Mouse (Mus musculus) adrenal gland, postnatal 10 days (tissue): Measurements from ENCODE around the gene Cryl1. TPM values are rescaled to one million over a fixed set of nuclear protein-coding genes. Genes with fewer than 3 reads are reported as not detected.

Experiments used
- DNase-seq: peaks from one replicate; pipeline ENCODE4 v3.0.0; 2021; ENCODE audit warnings: mixed read lengths
- long read RNA-seq, 2 experiments: library from polyadenylated mRNA; stranded (forward); transcript quantifications; one replicate each; pipeline ENCODE4 v2.0.0; 2021
- total RNA-seq, 2 experiments: library from RNA; stranded (reverse); gene quantifications; 2 replicates each; pipeline ENCODE4 v1.2.3; 2021

Cryl1 gene
- 10 to 100 TPM; 18.7 to 19.6 TPM for total RNA-seq
- long read RNA-seq, experiment 1, transcript Cryl1-201 (8 exons, 1,497 nt) = major isoform, 20 of 25 reads
- long read RNA-seq, experiment 1, partial matches to known transcripts = 4 of 25 reads
- long read RNA-seq, experiment 1, other reads (novel, unspliced or antisense) = 1 of 25 reads
- long read RNA-seq, experiment 2, transcript Cryl1-201 (8 exons, 1,497 nt) = major isoform, 26 of 29 reads
- long read RNA-seq, experiment 2, partial matches to known transcripts = 1 of 29 reads
- long read RNA-seq, experiment 2, other reads (novel, unspliced or antisense) = 2 of 29 reads

DNA sequence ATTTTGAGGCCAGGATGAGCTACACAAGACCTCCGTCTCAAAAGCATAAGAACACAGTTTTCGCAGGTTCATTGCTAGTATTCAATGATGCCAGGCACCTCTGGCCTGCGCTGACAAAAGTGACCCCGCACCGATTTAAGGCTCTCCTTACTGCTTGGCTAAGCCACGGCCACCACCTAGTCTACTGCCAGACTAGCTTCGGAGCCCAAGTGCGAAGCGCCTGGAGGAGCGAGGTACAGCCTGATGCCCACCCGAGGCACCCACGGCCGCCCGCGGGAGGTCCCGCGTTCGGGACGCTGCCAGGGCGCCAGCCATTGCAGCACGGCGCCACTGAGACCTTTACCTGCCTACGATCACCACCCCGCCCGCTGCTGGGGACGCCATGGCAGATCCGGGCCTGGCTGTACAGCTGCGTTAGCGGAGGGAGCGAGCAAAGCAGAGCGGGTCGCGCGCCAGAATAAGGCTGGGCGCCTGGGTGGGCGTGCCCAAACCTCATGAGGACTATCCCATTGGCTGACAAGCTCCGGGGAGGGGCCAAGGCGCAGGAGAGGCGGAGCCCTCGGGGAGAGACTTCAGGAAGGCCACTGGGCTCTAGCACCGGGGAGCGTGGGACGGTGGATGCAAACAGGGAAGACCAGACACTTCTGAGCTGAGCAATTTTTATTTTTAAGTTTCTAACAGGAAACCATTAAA is at the start of gene Cryl1:
Cryl1 (minus strand) TSS at position 465 of the 693 bp plus-strand sequence.
- DNase-seq = peak; percentile 98

DNA sequence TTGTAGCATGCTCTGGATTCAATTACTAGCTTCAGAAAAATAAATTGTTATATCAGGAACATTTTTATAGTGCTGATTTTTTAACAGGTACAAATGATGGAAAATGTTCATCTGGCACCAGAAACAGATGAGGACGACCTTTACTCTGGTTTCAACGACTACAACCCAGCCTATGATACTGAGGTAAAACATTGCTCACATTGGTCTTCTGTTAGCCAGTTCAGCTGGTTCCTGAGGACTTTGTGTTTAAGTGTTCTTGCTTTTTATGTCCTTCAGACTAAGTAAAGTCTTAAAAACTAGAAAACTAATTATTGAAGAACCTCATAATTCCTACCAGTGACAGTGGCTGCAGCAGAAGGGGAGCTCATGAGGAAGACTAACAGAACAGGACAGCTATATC is 32.1 kb upstream of the Cryl1 start:
- DNase-seq = no peak

DNA sequence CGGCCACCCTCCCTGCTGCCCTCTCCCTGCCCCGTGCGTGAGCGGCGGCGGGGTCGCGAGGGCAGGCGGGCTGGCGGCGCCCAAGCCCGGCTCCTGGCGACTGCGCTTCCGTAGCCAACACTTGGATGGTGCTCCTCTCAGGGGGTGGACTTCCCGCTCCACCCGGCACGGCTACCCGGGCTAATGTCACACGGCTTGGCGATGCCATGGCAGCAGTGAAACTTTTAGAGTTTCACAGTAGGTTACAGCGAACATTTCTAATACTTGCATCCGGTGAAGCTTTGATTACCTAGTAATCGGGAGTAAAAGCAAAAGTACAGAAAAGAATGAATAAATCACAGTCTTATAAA is 25.9 kb upstream of the Cryl1 start:
- DNase-seq = no peak

DNA sequence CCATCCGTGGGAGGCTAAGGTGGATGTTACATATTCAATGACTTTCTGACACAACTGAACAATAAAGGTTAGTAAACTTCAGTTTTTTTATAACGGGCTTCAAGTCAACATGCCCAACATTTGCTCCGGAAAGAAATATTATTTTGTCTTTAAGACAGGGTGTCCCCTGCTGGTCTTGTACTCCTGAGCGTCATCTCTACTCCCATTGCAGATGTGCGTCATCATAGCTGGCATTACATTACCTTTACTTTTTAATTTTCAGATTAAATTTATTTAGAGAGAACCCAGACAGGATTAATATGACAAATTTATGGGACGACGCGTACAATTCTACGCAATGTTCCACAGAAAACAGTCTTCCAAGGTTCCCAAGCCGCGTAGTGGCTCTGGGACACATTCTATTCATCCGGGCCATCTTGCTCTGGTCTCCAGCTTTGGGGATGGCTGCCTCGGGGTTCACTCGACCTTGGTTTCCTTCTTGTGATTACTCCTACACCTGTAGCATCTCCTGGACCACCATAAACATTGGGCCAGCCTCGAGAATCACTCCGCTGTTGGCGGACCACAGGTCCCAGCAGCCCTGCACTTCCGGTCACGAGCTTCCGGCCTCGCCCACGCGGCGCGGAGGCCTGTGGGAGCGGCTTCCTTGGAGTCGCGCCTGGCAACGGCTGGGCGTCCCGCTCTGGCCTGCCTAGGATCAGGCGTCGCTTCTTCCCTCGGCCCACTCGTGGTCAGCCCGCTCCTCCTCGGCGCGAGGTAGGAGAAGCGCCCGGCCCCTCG is 25.3 kb upstream of the Cryl1 start, which contains the start of gene Ift88:
Ift88 (plus strand) TSS at position 631 of the 780 bp plus-strand sequence.
- peak; percentile 96 for DNase-seq

DNA sequence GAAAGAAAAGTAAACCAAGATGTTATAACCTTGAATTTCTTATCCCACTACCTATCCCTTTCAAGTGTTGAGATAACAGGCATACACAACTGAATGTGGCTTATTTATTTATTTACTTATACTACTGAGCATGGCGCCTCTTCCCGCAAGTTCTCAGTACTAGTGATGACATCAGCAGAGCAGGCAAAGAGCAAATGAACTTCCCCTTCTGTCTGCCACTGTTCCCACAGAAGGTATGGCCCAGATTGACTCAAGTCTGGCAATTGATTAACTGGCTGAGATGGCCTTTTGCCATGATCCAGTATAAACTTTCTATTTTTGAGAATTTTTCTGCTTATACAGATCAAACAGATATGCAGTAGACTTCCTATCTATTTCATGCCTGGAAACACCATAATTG is 18.9 kb upstream of the Cryl1 start:
- DNase-seq = no peak

DNA sequence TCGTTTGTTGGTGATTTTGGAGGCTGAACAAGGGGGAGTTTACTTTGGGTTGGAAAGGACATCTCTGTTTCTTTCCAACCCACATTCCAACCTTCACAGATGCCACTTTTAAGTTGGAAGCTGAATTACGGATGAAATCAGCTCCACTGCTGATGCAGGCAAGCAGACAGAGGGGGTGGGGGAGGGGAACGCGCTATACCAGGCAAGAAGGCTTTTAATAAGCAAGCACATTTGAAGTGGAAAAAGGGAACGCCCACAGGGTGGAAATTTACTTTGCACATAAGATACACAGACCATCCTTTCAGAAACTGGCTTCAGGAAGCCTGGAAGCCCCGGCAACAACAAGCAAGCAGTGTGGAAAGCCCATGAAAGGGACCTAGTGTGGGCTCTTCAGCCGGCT is 13.8 kb upstream of the Cryl1 start:
- no peak for DNase-seq

DNA sequence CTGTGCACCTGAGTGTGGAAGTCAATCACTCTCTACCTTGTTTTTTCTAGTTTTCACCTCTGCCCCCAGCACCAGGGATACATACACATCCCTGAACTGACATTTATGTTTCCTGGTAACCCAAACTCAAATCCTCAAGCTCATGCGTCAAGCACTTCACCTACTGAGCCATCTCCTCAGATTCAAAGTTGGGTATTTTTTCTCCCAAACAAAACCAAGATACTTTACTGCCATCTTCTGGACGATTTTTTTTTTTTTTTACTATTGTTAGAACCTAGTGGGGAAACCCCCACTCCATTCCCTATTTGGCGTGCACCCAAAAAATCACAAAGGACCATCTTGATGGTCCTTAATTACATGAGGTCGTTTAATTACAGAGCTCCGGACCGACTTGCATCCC is 10.8 kb upstream of the Cryl1 start:
- DNase-seq = no peak

DNA sequence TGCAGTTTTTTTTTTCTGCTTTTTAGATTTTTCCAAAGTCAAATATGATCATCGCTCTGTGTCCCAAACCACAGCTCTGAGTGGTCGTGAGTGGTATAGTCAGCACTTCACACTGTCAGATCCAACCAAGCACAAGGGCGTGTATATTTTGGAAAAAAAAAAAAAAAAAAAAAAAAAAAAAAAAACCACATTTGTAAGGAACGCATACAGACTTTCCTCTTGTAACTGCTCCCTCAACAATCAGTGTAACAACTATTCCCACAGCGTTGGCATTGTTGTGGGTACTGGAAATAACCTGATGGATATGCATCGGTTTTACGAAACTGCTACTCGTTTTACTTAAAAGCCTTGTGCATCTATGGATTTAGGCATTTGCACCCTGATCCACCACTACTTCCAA is 9.8 kb upstream of the Cryl1 start:
- no peak for DNase-seq

DNA sequence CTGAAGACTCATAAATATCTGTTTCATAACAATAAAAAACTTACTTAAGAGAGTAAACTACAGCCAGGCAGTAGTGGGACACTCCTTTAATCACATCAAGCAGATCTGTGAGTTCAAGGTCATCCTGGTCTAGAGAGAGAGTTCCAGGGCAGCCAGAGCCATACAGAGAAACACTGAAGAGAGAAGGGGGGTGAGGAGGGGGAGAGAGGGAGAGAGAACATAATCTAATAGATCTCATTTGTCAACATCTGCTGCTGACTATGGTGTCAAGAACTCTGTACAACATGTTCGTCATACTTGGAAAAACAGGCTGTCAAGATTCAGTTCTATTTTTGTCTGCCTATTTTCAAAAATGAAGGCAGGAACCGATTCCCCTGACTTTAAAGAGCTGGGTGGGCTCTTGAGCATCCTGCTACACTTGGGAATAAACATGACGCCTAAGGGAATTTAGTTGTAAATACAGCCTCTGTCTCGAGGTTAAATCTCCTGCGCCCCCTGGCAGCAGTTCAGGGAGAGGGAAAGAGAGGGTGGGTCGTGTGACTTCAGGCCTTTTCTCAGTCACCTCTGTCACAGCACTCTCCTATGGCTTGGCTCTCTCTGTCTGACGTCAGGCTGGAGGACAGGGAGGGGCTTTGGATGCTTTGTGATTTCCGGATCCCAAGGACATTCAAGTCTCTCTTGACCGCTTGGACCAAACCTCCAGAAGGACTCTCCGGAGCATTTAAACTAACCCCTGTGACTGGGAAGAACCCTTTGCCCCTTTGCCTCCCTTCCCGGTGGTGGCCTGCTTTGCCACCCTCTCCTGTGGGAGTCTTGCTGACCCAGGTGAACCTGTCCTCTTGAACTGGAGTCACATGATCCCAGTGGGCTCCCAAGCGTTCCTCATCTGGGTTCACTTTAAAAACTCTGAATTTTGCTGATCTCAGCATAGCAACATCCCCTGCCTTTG is 9.0 kb upstream of the Cryl1 start:
- peak; percentile 54 for DNase-seq

DNA sequence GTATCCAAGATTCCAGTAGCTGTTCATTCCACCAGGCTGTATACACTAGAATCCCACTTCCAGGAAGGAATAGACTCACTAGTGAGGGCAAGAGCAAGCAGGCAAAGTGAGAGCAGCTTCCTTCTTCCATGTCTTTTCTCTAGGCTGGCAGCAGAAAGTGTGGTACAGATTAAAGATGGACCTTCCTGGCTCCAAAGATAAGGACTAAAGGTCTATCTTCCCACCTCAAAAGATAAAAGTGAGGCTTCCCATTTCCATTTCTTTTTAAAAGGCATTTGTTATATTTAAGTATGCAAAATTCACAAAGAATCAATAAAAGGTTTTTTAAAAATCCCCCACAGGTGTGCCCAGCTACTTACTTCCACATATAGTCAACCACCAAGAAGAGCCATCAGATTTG is 4.5 kb upstream of the Cryl1 start:
- no peak for DNase-seq

DNA sequence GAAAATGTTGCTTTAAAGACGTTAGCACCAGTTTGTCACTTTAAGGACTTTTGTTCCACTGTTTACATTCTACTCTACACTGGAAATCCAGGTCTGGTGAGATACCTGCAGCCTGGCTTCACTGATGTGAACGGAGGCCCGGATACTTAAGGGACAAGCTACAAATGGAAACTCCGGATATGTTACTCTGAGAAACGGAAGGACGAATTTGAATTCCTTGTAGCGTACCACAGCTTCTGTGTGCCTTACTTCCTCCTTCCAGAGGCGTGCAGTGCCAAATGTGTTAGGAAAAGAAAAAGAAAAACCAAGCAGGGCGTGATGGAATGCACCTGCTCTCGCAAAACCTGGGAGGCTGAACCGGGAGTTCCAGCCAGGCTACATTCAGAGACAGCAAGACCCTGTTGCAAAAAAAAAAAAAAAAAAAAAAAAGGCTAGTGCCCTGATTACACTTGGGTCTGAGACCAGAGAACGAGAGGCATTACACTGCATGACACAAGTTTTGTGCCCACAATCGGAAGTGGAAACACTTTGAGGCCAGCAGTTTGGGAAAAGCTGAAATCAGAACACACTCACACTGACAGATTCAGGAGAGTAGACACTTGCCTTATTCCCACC is 591 bp upstream of the Cryl1 start:
- DNase-seq = peak; percentile 24

DNA sequence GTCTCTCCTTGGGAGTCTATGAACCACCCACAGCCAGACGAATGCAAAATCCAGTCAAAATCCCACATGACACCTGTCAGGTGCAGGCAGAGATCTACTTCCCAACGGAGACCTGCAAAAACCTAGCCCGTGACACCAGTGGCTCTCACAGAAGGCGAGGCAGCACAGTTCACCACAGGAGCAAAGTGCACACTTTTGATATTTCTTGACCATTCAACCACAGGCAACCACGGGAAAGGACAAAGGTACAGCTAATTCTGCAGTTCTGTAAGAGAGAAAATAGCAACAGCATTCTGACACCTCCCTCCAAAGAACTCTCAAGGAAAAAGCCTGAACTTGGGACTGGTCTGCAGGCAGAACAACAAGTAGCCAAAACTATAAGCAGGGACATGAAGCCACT is 1.1 kb downstream of the Cryl1 start:
- no peak for DNase-seq

DNA sequence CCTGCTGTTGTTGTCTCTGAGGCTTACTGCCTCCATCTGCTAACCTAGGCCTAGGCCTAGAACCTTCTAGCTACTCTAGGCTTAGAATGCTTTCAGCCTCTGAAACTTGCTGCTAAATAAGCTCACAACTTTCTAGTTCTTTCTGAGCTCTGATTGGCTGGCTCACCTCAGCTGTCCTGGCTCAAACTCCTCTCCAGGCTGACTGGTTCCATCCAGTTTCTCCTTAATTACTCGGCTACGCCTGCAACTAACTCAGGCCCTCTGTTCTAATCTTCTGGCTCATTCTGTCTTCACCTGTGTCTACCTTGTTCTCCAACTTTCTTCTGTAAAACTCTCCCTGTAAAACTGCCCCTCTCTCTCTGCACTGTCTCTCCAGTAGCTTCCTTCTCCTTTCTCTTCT is 2.9 kb downstream of the Cryl1 start:
- no peak for DNase-seq

DNA sequence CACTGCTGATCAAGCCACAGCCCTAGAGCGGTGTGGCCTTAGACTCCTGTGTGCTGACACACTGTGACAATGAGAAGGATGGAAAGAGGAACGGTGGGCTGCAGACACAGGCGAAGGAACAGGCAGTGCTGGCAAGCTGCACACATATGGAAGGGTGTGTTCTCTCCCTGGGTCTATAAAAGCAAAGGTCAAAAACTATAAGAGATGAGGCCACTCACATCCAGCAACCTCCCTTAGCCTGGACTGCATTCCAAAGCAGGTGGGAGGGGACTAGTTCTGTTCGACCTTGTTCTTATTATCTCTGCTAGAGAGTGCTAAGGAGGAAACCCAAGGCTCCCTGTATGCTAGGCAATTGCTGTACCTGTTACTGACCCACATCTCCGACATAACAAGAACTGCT is 6.1 kb downstream of the Cryl1 start:
- no peak for DNase-seq

DNA sequence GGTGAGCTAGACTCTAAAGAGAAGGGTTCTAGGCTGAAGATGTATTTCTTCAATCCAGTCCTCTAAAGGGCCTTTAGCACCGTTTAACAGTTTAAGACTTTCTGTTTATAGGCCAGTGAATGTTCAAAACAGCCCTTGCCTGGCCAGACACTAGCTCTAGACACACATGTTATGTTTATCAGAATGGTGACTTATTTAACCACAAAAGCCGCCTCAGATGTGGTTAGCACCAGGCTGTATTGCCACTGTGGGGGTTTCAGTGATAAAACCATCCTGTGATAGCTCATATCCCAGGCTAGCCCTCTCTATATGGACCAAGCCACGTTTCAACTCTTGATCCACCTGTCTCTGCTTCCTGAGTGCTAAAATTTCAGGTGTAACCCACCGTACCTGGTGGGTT is 6.7 kb downstream of the Cryl1 start:
- DNase-seq = no peak

DNA sequence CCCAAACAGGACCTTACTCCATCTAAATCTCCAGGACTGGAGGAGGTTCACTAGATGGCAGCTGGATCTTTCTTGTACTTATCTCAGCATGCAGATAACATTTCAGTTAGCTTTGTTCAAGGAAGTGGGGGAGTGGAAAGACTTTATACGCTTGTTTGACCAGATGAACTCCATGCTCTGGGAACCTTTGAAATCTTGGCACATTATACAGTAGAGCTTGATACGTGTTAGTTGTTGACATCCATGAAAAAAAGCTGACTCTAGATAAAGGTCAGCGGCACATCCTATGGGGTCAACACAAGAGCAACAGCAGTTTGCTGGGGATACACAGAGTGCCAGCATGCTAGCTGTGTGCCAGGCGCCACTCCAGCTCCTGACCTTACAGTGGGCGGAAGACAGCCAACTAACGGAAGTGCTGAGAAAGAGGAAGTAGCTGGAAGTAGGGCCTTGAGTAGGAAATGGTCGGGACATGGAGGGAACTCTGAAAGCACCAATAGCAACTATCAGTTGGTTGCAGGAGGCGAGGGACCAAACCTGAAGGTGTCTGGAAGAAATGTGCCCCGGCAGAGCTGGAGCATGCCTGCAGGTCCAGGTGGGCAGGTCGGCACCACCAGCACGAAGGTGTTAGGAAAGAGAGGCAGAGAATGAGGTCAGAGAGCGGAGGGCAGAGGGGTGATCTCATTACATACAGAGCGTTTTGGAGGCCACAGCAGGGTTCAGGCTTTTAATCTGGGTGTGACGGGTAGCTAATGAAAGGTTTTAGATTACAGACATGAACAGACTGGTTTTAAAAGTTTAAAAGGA is 11.4 kb downstream of the Cryl1 start:
- DNase-seq = peak; percentile 16

DNA sequence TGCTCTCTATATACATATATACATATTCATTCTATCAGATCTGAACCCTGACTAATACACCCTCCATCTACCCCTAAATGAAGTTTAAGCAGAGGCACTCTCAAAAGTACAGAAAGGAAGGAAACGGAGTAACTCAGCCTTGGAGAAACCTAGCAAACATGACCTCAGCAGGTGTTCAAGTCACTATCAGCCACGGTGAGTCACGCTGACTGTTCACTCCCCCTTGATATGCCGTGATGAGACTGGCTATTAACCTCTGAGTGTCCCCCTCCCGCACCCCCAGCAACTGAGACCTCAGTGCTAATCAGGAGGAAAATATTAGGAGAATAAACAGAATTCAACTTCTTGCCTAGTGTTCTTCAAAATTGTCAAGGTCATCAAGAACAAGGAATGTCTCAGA is 12.7 kb downstream of the Cryl1 start:
- no peak for DNase-seq

DNA sequence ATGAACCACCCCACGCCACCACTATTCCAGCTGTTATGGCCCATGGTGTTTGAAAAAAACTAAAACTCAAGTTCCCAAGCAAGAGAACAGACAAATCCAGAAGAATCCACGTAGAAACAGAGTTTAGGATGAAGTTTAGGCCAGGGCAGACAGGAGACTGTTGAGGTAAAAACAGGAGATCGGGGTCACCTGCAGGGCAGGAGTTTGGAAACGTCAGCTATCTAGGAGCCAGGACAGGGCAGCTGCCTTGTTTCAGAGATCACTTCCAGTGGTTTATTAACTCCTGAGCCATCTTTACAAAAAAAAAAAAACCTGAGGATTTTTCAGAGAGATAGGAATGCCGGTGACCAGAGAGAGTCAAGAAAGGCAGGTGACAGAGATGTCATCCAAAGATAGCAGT is 20.8 kb downstream of the Cryl1 start:
- no peak for DNase-seq

DNA sequence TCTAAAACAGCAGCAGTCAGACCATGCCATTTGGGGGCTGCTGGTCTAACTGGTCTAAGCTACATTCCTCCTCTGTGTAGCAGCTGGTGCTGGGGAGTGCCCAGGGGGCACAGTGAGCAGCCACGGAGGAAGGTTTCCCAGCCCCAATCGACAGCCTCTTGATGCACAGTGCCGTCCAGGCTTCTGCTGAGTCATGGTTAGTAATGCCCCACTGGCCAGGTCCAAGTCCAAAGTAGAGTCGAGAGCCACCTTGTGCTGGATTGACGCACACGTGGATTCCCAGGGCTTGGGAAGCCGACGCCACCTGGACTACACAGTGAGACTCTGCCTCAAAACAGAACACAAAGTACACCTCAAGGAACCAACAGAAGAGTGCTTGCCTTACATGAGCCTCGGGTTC is 21.4 kb downstream of the Cryl1 start:
- no peak for DNase-seq

DNA sequence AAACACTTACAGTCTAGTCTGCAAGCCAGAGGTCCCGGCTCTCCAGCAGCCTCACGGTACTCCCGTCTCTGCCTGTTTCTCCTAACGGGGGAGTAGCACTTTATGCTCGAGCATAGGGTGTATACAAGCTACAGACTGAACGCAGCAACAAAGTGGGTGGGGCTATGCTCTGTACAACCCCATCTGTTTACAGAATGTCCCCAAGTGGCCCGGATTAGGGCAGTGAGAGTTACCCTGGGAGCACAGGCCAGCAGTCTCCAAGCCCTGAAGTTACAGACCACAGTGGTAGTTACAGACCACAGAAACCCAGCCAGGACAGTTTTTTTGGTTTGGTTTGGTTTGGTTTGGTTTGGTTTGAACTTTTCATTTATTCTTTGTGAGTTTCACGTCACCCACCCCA is 22.3 kb downstream of the Cryl1 start:
- DNase-seq = no peak

DNA sequence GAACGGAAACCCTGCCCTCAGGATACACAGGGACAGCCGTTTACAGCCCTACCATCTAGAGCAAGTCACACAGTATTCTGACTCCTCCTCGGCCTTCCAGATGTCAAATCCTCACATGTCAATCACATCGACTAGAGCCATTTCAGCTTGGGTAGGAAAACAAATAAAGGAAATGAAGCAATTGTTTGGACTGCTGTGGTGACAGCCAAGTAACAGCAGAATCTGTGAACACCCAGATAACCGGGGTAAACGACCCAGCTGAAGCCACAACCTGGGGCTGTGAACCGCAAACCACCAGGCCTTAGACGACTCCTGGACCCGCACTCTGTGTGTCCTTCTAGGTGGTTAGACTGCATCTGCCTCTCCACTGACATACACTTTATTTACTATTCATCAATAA is 23.1 kb downstream of the Cryl1 start:
- DNase-seq = no peak
